Mouse (Mus musculus) common myeloid progenitor, adult 5-6 weeks (primary cell): ENCODE data around the gene Cyp2u1. TPM values are rescaled to one million over a fixed set of nuclear protein-coding genes. Genes with fewer than 3 reads are reported as not detected.
A peak's percentile ranks its signal among the peaks of the same experiment; 100 is the strongest.

ENCODE experiments used
- ATAC-seq: replicated peaks from 2 replicates; pipeline ENCODE4 v1.8.0; 2016; ENCODE audit warnings: low read depth, mild to moderate bottlenecking, moderate TSS enrichment, inconsistent platforms; ENCODE audit not compliant: poor library complexity, severe bottlenecking
- total RNA-seq: library from RNA; stranded (forward); fragments of 200-1000, 187-1606 nt; gene quantifications from 2 replicates; pipeline ENCODE4 v1.2.3, GENCODE M21; 2017

Cyp2u1 gene
- total RNA-seq, 1 experiment from 2014 or later, result 0.23 TPM

DNA sequence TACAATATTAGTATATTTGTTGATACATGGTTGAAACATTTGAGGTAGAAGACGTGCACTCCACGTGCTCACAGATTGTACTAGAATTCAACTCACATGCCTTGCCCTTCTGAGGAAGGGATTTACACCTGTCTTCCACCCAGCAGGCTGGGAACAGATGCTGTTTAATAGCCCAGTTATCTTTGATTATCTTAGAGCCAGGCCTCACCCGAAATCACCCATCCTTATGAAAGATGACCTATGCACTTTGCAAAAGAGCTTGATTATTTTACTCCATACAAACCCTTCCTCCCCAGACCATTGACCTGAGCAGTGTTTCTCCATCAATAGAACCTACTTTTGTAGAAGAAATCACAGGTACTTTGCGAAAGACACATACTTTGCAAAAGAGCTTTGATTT, 7.5 kb upstream of the Cyp2u1 start:
- ATAC-seq, result no peak

DNA sequence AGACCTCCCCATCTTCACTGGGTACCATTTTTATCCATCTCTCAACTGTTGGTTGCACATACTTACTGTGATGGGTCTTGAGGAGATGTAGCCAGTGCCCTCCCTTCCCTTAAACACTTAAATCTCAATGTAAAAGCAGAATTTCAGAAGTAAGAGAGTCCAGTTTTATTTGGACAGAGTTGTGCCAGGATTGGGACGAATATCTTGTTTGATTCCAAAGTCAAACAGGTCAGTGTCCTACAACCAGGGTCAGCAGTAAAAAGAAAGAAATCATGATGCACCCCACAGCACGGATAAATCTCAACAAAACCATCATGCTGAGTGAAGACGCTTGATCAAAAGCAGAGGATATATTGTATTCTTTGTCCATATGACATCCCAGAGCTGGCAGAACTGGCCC, 4.8 kb upstream of the Cyp2u1 start:
- no peak for ATAC-seq

DNA sequence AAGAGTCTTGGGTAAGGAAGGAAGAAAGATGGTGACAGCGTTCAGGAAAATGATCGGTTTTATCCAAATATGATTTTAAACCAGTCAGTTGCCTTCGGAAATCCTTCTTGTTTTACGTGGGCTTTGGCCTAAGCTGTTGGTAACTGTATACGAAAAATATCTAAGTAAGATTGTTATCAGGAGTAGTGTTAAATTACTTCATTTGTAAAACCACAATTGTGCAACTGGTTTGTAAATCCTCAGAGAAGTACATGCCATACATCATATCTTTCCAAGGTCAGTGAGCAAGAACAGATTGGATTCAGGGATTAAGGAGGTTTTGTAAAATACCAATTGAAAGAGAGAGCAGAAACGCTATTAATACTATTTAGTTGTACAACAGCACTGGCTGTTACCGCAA, 3.2 kb upstream of the Cyp2u1 start:
- no peak for ATAC-seq

DNA sequence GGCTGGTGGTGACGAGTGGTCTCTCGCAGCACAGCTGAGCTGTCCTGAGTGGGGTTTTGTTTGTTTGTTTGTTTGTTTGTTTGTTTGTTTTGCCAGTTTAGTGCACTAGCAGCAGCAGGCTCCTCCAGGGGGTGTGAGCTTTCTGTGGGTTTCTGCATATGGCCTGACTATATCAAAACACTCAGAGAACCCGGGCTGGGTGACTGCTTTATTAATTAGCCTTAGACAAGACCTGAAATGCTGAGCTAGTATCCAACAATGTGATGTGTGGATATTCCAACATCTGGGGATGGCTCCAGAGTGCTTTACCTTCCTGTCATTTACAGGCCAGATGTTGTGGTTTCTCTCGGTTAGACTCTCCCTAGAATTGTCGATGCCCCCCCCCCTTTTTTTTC, 290 bp upstream of the Cyp2u1 start:
- ATAC-seq, result peak; percentile 23

DNA sequence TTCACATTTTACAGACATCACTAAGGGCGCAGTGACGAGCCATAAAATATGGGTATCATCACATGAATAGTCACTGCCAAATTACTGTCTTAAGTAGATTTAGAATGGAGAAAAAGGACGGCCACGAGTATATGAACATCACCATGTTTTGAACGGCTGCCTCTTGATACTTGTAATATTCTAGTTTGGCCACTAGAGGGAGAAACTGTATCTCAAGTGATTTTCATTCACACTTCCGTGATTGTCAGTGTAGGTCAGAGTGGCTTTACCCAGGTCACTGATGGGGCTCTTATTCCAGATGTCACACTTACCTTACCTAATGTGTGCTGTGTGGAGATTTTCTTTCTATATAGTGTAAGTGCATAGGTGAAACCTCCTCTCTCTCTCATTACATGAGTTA, 3.1 kb downstream of the Cyp2u1 start:
- peak; percentile 37 for ATAC-seq

DNA sequence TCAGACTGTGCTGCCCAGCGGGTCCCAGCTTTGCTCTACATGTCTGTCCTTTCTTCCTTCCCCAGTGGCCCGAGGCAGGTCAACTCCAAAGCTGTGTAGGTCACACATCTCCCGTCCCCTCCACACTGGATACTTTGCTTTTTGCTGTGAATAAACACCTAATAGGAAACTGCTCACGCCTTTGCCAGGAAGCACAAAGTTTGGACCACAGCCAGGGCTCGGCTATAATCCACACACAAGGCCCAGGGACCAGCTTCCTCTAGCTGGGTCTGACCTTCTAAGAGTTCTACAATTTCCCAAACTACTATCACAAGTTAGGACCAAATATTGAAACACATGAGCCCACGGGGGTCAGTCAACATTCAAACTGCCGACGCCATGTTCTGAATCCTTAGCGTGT, 3.9 kb downstream of the Cyp2u1 start:
- ATAC-seq, result no peak

DNA sequence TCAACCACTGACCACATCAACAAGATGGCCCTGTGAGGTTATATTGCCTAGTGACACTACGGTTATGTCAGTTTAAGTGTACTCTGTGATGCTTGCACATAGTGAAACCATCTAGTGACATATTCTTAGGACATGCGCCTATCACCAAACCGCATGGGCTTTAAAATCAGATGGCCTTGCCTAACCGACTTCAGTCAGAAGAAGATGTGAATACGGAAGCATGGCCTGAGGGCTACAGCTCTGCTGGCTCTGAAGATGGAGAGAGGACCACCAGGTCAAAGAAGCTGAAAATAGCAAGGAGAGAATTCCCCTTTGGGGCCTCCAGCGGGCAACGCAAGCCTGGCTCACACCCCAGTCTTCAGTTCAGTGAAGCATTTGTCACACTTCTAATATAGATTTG, 6.1 kb downstream of the Cyp2u1 start:
- ATAC-seq, result no peak

DNA sequence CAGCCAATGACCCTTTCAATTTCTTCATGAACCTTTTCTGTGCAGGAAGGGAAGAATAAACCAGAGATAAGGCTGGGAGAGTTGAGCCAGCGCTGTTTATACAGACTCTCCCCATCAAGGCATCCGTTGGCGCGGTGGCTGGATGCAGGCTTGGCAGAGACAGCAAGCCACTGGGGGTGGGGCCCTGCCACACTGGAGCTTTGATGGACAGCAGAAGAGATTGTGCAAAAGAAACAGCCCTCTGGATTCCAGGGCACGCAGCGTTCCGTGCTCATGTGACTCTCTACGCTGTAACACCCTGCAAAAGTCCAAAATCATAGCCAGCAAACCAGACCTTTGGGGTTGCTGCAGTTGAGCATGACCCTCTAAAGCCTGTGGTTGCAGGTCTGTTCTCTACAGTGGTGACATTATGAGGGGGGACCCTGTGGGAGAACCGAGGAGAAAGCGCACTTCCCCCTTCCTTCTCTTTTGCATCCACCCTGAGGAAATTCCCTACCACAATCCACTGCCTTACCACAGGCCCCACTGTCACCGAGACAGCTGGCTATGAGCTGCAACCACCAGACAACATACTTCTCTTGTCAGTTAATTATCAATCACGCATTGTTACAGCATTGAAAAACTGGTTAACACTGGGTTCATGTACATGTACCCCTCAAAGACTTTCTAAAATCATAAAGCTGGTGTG, 7.4 kb downstream of the Cyp2u1 start:
- peak; percentile 76 for ATAC-seq

DNA sequence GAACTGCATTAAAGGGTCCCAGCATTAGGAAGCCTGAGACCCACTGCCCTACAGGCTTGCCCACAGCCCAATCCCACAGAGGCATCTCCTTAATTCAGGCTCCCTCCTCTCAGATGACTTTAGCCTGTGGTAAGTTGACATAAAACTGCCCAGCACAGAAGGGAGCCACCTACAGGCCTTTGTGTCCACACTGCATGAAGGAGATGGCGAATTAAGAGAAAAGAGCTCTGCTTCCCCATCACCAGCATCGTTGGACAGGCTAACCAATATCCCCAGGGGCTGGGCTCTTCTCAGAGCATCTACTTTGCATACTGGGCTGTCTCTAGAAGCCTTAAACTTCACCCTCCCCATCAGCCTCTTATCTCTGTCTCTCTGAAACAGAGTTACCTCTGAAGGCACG, 8.5 kb downstream of the Cyp2u1 start:
- no peak for ATAC-seq

DNA sequence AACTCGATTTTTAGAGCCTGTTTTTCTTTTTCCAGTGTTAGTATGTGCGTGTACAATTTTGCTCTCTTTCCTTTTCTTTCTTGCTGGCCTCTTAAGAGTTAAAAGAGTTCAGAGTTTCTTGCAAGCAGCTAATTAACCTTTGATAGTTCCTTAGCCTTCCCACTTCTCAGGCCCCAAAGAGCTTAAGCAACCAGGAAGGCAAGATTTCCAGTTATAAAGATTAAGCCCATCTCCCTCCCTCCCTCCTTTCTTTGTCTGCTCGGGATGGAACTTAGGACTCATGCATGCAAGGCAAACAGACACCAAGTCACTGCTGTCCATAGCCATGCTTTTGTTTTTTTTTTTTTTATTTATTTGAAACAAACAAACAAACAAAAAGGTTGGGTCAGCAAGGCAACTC, 10.1 kb downstream of the Cyp2u1 start:
- no peak for ATAC-seq

DNA sequence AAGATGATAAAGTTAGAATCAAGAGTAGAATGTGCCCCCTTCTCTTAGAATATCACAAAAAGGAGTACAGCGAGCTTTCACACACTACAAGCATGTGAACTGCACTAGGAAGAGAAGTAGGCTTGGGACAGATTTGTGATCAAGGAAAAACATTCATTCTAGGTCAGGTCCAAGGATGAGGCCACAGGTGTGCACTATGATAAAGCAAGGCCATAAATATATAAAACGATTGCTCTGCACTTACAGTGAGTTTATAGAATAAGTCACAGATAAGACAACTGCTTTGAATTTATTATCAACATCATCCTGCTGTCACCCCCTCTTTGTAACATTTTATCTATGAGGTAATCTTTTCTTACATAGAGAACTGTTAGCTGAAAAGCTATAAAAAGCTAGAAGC, 10.7 kb downstream of the Cyp2u1 start:
- ATAC-seq, result no peak

DNA sequence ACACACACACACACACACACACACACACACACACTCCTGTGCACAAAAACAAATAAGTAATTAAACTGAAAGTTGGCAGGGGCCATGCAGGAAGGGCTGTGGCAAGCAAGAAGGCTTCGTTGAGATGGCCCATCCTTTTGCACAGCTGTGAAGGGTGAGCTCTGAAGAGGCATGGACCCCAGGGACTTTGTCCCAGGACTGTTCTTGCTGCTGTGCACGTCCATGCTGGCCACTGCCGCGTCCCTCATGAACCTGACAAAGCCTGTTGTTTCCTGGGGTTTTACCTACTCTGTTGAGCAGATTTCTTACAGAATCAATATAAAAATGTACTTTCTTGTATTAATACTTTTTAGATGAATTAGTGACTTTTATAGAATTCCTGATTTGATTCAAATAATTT, 11.1 kb downstream of the Cyp2u1 start:
- no peak for ATAC-seq

DNA sequence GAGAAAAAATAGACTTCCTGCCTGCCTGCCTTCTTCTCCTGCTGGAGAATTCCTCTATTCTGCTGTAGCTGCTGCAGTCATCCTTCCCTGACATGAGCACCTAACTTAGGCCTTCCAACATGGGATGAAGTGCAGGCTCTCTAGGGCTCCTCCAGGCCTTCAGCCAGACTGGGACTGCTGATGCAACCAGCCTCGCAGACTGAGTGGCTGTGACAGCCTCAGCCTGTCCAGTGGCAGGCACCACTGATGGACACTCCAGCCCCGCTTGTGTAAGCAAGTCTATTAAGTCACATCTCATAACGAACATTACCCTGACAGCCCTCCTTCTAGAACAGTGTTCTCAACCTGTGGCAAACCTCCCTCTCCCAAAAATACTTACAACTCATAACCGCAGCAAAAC, 28.9 kb downstream of the Cyp2u1 start:
- no peak for ATAC-seq

DNA sequence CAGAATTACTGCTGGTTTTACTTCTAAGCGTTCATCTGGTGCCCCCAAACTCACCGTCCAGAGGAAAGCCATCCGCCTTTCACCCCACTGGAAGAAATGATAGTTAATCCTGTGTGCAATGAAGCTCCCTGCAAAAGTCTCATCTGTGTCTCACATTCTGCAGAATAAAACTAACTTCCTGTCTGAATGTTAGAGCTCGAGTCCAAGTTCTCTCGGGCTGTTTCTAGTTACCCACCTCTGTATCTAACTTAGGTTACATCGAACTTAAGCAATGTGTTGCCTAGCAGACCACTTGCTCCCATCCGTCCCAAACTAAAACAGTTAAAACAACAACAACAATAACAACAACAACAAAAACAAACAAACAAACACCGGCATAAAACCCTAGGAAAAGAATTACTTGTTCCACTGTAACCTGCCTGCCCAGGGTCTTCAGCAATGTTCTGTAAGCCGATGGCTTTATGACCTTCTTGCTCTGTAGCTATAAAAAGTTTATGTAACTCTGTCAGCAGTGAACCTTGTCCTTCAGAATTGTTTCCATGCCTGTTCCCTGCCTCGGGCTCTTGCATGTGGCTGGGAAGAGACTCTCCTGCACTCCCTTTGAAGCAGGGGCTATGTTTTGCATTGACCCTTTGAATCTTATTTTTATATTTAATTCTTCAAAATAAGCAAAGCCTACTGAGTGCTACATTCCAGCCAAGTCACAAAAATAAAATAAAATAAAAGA, 30.5 kb downstream of the Cyp2u1 start:
- ATAC-seq, result peak; percentile 19

DNA sequence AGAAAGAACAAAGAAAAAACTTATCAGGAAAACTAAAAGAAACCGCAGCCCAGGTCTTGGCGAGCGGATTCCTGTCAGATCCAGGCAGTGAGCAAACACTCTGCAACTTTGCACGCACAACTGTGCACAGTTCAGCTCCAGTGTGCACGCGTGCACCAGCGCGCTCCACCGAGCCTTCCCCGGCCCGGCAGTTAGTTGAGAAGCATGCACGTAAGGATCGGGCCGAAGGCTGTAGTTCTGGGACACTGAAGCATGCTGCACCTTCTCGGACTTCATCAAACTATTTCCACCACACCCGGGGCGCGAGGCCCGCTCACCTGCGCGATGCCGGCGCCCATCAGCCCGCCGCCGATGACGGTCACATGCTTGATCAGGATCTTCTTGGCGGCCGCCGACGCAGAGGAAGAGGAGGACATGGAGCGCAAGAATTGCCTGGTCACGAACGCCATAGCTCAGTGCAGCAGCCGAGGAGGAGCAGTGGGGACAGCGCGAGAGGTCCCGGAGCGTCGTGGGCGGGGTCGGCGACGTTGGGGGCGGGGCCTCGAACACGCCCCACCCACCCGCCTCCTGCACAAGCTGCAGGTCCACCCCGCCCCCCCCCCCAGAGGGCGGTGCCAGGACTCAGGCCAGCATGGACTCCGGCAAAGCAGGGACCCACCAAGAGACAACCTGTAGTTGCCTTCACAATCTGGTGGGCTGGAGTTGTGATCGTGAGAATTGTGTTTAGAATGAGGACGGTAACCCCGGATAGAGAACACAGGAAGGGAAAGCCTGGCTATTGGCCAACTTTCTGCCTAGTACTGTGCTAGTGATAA, 31.3 kb downstream of the Cyp2u1 start, which contains the start of gene Hadh:
Hadh (minus strand) TSS at position 543 of the 815 bp plus-strand sequence.
- ATAC-seq, result peak; percentile 84

DNA sequence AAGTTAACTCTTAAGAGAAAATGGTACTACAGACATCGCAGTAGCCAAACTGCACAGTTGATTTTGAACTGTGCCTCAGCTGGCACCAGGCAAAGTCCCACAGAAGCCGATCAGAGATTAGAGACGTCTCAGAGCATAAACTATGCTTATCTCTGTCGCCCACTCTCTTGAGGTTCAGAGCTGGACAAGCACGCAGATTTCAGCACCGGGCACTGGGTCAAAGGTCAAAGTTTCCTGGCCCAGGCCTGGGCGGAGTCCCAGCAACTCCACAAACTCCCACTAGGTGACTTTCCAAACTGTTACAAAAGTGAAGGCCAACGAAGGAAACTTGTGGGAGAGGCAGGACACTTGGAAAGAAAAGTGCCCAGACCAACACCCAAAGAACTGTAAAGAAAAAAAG, 31.9 kb downstream of the Cyp2u1 start:
- peak; percentile 56 for ATAC-seq

DNA sequence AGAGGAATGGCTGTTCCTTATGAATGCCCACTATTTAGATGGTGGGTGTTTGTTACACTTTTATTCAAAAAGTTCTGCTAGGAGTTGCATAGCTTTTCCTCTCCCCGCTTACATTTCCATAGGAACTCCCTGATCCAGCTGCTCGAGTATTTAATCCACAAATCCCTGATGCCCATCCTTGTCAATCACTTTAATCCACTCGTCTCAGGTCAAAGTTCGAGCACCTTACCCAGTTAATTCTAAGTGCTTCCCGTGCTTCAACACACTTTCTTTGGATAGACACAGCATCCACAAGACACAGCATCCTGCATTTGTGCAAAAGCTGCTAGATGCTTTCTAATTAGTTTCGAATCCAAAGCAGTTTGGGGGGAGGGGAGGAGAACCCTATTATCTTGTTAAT, 32.6 kb downstream of the Cyp2u1 start:
- ATAC-seq, result no peak

DNA sequence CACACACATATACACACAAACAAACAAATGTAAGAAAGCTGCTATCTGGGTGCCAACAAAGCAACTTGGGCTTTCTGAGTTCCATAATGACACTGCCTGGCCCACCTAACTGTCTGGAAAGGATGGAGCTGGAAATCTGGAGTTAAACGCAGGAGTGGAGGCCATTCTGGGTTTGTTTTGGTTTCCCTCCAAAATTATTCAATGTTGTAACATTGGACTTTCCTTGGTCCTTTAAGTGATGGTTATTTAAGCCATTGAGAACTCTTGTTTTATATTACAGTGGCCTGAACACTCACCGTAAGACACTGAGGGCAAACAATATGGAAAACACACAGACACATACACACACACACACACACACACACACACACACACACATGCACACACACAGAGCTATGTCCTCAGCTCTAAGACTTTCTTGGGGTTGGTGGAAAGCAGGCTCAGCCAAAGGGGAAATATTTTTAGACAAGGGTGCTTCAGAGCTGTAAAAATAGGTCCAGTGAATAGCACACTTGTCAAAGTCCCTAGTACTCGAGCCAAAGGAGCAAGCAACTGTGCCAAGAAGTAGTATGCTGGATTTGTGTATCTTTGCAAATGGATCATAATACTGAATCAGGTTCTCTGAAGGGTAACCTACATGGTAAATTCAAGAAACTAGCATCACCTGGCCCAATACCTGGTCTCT, 36.5 kb downstream of the Cyp2u1 start:
- ATAC-seq, result no peak

DNA sequence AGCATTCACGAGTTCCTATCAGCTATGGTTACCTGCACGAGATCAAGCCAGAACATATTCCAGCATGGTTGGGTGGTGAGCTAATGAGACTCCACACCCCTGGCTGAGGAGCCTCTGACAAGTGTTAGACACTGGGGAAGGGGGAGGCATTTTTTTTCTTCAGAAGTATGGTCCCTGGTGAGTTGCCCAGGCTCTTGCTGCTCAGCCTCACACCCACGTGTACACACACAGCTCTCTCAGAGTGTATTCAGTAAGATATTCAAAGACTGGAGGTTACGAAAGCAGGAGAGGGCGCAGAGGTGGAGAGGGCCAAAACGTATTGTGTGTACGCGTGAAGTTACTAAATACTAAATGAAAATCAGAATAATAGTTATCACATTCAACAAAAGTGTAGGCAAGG, 37.5 kb downstream of the Cyp2u1 start:
- no peak for ATAC-seq

DNA sequence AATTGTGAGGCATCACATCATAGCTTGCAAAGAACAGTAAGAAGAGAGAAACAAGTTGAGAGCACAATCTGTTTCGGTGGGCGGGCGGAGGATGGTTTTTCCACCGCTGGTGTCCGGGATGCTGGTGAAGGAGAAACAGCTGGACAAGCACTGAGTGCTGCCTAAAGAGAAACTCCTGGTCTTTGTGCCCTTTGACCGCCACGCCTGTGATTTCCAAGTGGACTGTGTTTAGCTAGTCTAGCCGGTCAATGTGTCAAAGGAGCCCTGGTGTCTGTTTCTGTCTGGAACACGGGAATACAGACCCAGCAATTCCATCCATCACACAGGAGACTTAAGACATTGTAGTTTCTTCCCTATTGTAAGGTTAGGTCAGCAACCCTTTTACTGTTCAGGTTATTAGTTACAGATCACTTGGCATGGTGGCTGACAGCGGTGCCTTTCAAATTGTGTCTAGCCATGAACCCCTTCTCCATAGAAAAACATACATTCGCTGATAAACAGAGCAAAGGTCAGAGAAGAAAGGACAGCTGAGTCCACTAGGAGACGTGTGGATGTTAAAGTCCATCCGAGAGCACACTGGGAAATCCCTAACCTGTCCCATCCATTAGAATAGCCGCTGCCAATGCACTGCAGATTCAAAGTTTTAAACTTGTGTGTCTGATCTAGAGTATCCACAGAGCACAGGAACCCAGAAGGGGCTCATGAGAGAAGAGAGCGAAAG, 39.1 kb downstream of the Cyp2u1 start:
- no peak for ATAC-seq
